Mouse (Mus musculus) stomach, postnatal 0 days (tissue): ENCODE data around the gene Btbd16.

Experiments used
- CTCF ChIP-seq: IDR thresholded peaks from 2 replicates; pipeline ENCODE4 v1.5.1; 2016; ENCODE audit warnings: antibody characterized with exemption, low read depth, mild to moderate bottlenecking, moderate library complexity
- EP300 ChIP-seq: optimal IDR thresholded peaks from 2 replicates; pipeline ENCODE3; 2016; ENCODE audit warnings: antibody characterized with exemption

DNA sequence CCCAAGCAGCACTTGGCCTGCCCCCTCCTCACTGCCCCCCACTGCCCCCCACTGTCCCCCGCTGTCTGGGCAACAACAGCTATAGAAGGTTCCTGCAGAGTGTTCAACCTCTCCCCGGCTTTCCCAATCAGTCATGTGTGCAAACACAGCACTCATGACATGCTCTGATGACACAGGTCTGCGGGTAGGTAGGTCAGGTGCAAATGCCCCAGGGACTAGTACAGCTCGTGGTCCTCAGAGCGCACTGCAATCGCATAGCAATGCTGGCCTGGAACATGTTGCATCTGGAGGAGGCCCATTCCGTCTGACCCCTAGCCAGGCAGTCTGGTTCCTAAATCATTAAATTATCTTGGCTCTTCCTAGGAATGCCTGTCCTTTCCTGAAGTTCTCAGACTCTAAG lies 15.6 kb downstream of the Btbd16 start:
- TF ChIP-seq CTCF (no peak), EP300 (no peak)
